Mouse (Mus musculus): ENCODE measurements at regions not wholly inside any gene's neighbourhood (a gene's known extent, or its start where the extent isn't known, plus 50 kb on each side); places are given as distances from the start of the nearest gene placed in this dataset.

DNA sequence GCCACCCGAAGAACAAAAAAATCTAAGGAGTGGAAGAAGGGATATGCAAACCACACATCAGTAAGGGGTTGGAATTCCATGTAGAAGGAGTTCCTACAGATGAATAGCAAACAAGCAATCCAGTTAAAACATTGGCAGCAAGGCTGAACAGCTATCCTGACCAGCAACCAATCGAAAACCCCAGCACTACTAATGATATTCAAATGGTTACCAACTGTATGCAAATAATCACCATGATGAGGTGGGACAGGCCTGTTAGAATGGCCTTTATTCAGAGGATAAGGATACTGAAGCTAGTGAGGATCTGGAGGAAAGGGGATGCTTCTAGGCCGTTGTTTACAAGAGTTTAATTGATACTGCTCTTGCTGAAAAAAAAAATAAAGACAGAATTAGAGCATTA is 166.0 kb upstream of the Grik3 start:
- no peak for ATAC-seq (ENCODE audit: low FRiP score)
- Histone ChIP-seq H3K9ac (no peak overlapping the region), H3K9me3 (no peaks in the 10 kb centered on the region), H3K36me3 (no peaks in the 10 kb centered on the region), H3K4me3 (no peak overlapping the region), H3K27me3 (peaks cover 10% of the 10 kb centered on the region; the same call in 1 of the 2 replicates), H3K4me2 (no peak overlapping the region), H3K4me1 (replicated peaks) (peaks cover under 1% of the 10 kb centered on the region), H3K27ac (no peak overlapping the region)
- WGBS, result 66% methylated on average over 3 of the region's 3 CpGs

DNA sequence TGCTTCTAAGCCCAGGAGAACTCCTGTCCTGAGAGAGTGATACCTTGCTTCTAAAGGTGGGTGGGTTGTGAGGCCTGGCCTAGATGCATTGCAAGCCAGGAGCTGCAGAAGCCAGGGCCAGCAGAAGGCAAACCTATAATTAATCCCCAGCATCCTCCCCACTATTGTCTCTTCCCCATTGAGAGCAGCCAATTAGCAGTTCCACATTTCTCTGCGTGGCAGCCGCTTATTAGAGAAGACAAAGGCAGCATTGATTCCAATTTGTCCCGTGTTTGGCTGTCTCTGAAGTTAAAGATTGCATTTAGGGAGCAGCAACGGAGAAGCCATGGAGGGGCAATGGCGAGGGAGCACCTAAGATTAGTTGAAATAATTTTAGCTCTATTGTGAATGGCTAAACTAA is 171.2 kb upstream of the Grik3 start:
- H3K4me1 ChIP-seq (replicated peaks), result peaks cover 36% of the 10 kb centered on the region
- H3K4me2 ChIP-seq, result no peak overlapping the region
- H3K36me3 ChIP-seq, result no peaks in the 10 kb centered on the region
- H3K27me3 ChIP-seq, result peaks cover 6% of the 10 kb centered on the region; the same call in 1 of the 2 replicates
- ATAC-seq (ENCODE audit: low FRiP score), result no peak
- H3K27ac ChIP-seq, result peak overlapping the region; percentile 64
- H3K4me3 ChIP-seq, result no peak overlapping the region
- H3K9me3 ChIP-seq, result no peaks in the 10 kb centered on the region
- WGBS, result 30% methylated on average over 5 of the region's 5 CpGs
- H3K9ac ChIP-seq, result no peak overlapping the region

DNA sequence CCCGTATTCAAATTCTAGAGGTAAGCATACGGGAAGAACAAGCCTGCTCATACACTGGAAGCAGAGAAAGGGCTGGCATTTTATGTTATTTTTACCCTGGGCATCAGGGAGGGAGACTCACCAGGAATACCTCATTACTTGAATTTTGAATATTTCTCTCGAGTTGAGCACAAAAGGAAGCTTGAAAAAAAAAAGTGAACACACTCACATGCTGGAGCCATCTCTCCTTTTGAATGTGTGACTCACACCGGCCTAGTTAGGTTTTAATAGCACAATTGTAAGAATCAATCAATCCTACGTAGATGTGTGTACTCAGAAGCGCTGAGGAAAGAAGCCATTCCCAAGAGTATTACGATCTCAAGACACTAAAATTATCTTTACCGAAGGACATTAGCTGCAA is 172.2 kb upstream of the Grik3 start:
- H3K4me3 ChIP-seq, result no peak overlapping the region
- H3K9ac ChIP-seq, result no peak overlapping the region
- H3K4me2 ChIP-seq, result no peak overlapping the region
- WGBS, result 48% methylated on average over 8 of the region's 8 CpGs
- no peak for ATAC-seq (ENCODE audit: low FRiP score)
- H3K4me1 ChIP-seq (replicated peaks), result peaks cover 42% of the 10 kb centered on the region
- peaks cover 6% of the 10 kb centered on the region; the same call in 1 of the 2 replicates for H3K27me3 ChIP-seq
- no peaks in the 10 kb centered on the region for H3K36me3 ChIP-seq
- no peak overlapping the region for H3K27ac ChIP-seq
- H3K9me3 ChIP-seq, result no peaks in the 10 kb centered on the region

DNA sequence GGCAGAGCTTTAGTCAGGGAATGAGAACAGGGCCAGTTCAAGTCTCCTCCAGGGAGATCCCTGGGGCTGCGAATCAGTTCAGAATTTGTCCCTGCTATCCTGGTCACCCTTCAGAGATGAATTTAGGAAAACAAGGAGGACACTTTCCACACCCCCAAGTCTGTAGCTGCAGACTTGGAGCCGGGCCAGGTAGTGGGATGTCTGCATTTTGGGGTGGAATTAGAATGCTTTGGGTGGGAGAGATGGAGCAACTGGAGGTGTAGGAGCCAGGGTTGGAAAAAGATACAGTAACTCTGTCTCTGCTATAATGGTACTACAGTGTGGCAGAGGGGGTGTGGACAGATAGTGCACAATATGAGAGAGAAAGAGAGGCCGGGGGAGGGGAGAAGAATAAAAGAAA is 173.6 kb upstream of the Grik3 start:
- Histone ChIP-seq H3K27me3 (peaks cover 6% of the 10 kb centered on the region; the same call in 1 of the 2 replicates), H3K9ac (no peak overlapping the region), H3K9me3 (no peaks in the 10 kb centered on the region), H3K4me3 (no peak overlapping the region), H3K36me3 (no peaks in the 10 kb centered on the region), H3K4me2 (no peak overlapping the region), H3K27ac (no peak overlapping the region), H3K4me1 (replicated peaks) (peaks cover 47% of the 10 kb centered on the region)
- no peak for ATAC-seq (ENCODE audit: low FRiP score)
- 80% methylated on average over 3 of the region's 3 CpGs for WGBS

DNA sequence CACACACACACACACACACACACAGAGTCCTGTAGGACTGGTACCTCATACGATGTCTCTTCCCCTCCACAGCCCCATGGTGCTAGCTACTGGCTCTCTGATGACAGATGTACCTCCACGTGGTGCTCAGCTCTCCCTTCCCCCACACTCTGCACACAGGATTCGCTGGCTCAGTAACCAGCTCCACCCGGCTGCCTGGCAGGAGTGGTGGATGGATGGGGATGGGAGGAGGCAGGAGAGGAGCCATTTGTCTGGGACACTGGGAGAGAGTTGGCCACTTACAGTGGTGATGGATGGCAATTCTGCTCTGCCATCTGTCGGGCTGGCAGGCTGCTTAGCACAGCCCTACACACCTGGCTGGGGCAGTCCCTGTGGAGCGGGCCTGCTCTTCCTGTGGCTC is 174.7 kb upstream of the Grik3 start:
- Histone ChIP-seq H3K27me3 (peaks cover 9% of the 10 kb centered on the region; the same call in 1 of the 2 replicates), H3K9me3 (no peaks in the 10 kb centered on the region), H3K9ac (no peak overlapping the region), H3K4me2 (no peak overlapping the region), H3K27ac (peak overlapping the region; percentile 44; the same call in 1 of the 2 replicates), H3K4me1 (replicated peaks) (peaks cover 47% of the 10 kb centered on the region), H3K36me3 (no peaks in the 10 kb centered on the region), H3K4me3 (no peak overlapping the region)
- ATAC-seq (ENCODE audit: low FRiP score), result peak; percentile 82
- 13% methylated on average over 6 of the region's 6 CpGs for WGBS

DNA sequence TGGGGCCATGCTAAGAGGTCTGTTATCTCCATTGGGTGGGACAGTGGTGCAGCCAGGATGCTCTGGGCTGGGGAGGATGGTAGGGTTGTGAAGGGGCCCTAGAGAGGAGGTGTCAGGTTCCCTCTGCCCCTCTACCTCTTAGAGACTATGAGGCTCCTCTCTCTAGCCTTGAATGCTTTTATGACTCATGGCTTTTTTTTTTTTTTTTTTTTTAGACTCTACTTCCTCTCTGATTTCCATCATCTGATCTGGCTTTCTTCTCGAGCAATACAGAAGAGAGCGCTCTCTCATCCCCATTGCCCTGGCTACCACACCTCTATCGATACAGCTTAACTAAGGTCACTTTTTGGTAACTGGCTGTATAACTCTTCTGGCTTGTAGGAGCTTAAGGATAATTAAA is 176.6 kb upstream of the Grik3 start:
- ATAC-seq (ENCODE audit: low FRiP score), result no peak
- 80% methylated on average over 3 of the region's 3 CpGs for WGBS
- peaks cover 6% of the 10 kb centered on the region; the same call in 1 of the 2 replicates for H3K27me3 ChIP-seq

DNA sequence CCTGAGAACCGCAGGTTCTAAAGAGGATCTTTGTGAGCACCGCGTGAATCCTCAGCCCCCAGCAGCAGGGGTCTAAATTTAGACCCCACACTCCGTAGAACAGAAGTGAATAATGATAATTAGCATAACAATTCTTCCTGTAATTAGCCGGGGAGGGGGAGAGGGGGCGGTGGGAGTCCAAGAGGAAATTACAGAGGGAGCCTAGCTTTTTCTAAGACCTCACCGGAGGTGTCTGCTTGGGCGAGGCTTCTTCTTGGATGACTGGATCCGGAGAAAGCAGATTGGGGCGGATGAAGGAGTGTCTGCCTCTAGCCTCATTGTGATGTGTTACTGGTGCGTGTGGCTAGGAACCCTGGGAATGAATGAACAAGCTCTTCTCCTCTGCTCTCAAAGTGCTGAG is 177.2 kb upstream of the Grik3 start:
- ATAC-seq (ENCODE audit: low FRiP score), result no peak
- 2% methylated on average over 11 of the region's 11 CpGs for WGBS
- no peaks in the 10 kb centered on the region for H3K36me3 ChIP-seq
- no peak overlapping the region for H3K9ac ChIP-seq
- H3K9me3 ChIP-seq, result no peaks in the 10 kb centered on the region
- peaks cover 35% of the 10 kb centered on the region for H3K4me1 ChIP-seq (replicated peaks)
- H3K27ac ChIP-seq, result no peak overlapping the region
- H3K4me3 ChIP-seq, result no peak overlapping the region
- H3K4me2 ChIP-seq, result no peak overlapping the region
- 0 out of 2 replicates have a peak, but pooled peaks cover 3% of the 10 kb centered on the region for H3K27me3 ChIP-seq

More for the DNA sequence above, 176.6 kb upstream of the Grik3 start:
- Histone ChIP-seq H3K4me1 (replicated peaks) (peaks cover 41% of the 10 kb centered on the region), H3K4me3 (no peak overlapping the region), H3K9me3 (no peaks in the 10 kb centered on the region), H3K4me2 (no peak overlapping the region), H3K9ac (no peak overlapping the region), H3K27ac (no peak overlapping the region), H3K36me3 (no peaks in the 10 kb centered on the region)

DNA sequence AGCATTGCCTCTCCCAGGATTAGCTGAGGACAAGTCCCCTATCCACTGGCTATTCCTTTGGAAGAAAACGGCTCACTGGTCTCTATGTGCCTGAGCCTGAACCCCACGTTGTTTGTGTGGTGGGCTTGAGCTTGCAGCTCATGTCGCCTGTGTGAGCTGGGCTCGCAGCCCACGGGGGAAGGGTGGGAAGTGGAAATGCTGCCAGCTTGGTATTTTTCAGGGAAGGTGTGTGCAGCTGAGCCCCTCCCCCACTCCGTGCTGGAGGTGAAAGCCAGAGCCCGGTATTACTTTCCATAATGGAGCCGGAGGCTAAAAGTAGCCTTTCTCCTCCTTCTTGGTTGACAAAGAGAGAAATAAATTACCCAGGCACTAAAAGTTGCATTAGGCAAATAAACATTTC is 180.5 kb upstream of the Zc3h12a start:
- H3K36me3 ChIP-seq, result no peaks in the 10 kb centered on the region
- H3K27ac ChIP-seq, result no peak overlapping the region
- H3K4me1 ChIP-seq (replicated peaks), result peaks cover 18% of the 10 kb centered on the region
- 53% methylated on average over 8 of the region's 8 CpGs for WGBS
- H3K4me2 ChIP-seq, result no peak overlapping the region
- H3K9me3 ChIP-seq, result no peaks in the 10 kb centered on the region
- no peak overlapping the region for H3K9ac ChIP-seq
- peaks cover 6% of the 10 kb centered on the region; the same call in 1 of the 2 replicates for H3K27me3 ChIP-seq
- no peak overlapping the region for H3K4me3 ChIP-seq
- no peak for ATAC-seq (ENCODE audit: low FRiP score)

DNA sequence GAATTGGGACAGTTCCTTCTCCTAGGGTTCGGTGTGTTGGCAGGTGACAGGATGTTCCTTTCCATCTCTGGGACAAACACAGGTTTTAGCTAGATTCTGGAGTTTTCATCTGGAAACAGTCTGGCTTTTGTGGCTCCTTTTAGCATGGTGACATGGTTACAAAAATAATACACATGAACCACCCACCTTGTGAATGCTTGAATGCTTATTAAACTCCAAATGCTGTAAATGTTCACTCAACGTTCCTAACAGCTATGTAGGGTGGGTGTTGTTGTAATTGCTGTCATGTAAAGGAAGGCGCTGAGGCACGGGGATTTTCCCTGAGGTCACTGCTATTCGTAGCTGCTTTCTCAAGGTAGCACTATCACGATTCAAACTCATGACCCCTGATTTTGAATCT is 178.1 kb upstream of the Zc3h12a start:
- WGBS, result 80% methylated on average over 6 of the region's 6 CpGs
- Histone ChIP-seq H3K36me3 (no peaks in the 10 kb centered on the region), H3K9ac (no peak overlapping the region), H3K4me3 (no peak overlapping the region), H3K27me3 (peaks cover 11% of the 10 kb centered on the region; the same call in 1 of the 2 replicates), H3K4me2 (no peak overlapping the region), H3K9me3 (no peaks in the 10 kb centered on the region), H3K4me1 (replicated peaks) (peaks cover 25% of the 10 kb centered on the region), H3K27ac (no peak overlapping the region)
- ATAC-seq (ENCODE audit: low FRiP score), result no peak

DNA sequence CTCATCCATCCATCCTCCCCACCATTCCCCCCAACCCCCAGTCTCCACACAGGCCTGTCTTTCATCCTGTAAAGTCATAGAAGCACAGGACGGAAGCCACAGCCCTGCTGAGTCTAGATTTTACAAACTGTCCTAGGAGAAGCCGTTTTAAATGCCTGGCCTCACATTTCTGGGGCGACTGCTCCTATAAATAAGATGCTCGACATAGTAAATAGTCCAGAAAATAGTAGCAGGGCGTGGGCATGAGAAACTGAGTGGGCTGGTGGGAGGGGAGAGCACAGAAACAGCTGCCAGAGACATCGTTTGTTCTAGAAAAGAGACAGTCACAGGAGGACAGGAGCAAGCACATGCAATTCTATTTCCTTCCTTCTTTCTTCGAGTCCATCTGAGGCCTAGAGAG is 175.0 kb upstream of the Zc3h12a start:
- Histone ChIP-seq H3K4me3 (no peak overlapping the region), H3K9me3 (no peaks in the 10 kb centered on the region), H3K4me1 (replicated peaks) (peaks cover 24% of the 10 kb centered on the region), H3K36me3 (no peaks in the 10 kb centered on the region), H3K27me3 (peaks cover 18% of the 10 kb centered on the region), H3K27ac (no peak overlapping the region), H3K4me2 (no peak overlapping the region), H3K9ac (no peak overlapping the region)
- ATAC-seq (ENCODE audit: low FRiP score), result no peak
- WGBS, result 67% methylated on average over 7 of the region's 7 CpGs

DNA sequence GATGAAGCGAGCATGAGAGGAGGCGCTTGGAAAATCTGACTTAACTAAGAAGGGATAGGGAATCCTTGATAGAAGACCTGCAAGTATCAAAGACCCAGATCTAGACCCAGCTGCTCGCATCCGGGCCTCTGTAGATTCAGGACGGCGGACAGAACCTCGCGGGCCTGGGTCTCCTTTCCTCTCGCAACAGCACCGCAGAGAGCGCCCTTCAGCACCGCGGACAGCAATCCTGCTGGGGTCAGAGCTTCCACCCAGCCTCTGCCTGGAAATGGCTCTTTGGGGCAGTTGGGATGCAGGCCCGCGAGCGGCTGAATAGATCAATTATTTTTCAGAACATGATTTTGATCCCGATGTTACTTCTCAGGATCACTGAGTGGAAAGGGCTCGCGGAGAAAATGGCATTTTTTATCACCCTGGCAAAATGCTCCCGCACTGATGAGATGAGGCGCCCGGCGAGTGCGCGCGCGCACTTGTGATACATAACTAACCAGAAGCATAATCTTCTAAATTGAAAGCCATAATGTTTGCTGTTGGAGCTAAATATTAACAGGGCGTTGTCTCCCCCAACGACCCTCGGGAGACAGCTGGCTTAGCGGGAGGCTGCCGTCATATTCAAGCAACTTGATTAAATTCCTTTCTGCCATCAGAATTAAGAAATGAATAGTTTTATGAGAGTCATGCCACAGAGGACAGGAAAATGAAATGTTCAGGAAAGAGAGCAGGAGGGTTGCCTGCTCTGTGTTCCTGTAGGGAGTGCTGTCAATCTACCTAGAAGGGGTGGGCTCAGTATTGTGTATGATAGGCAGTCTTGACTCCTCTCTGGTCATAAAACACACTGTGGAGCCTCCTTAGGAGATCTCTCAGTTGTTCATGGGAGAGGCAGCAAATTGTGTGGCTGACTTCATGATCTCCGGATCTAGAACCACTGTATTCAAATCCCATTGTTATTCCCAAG is 173.1 kb upstream of the Zc3h12a start:
- H3K36me3 ChIP-seq, result no peaks in the 10 kb centered on the region
- WGBS, result 14% methylated on average over 33 of the region's 33 CpGs
- peak overlapping the region; percentile 40; the same call in 1 of the 2 replicates for H3K9ac ChIP-seq
- H3K27me3 ChIP-seq, result peaks cover 23% of the 10 kb centered on the region
- ATAC-seq (ENCODE audit: low FRiP score), result no peak
- peaks cover 30% of the 10 kb centered on the region for H3K4me1 ChIP-seq (replicated peaks)
- peak overlapping the region; percentile 66 for H3K27ac ChIP-seq
- no peaks in the 10 kb centered on the region for H3K9me3 ChIP-seq
- H3K4me3 ChIP-seq, result peak overlapping the region; percentile 8
- H3K4me2 ChIP-seq, result peak overlapping the region; percentile 36

DNA sequence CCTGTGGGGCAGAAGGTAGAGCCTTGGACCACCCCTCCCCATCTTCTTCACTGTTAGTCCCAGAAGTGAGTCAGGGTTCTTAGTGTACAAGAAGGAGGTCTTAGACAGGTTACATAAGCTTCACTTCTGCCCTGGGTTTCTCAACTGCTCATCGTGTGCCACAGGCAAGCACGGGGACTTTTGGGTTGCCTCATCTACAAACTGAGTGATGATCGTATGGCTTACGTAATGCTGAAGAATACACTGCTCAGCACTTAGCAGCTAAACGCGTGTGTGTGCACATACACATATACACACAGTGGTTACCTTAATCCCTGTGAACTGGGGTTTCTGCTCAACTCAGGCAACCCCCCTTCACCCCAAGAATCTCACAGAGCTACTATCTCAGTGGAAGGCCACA is 163.1 kb upstream of the Zc3h12a start:
- Histone ChIP-seq H3K4me1 (replicated peaks) (peaks cover 20% of the 10 kb centered on the region), H3K4me3 (no peak overlapping the region), H3K27ac (no peak overlapping the region), H3K4me2 (no peak overlapping the region), H3K36me3 (no peaks in the 10 kb centered on the region), H3K27me3 (peaks cover 7% of the 10 kb centered on the region; the same call in 1 of the 2 replicates), H3K9me3 (no peaks in the 10 kb centered on the region), H3K9ac (no peak overlapping the region)
- WGBS, result 85% methylated on average over 6 of the region's 6 CpGs
- no peak for ATAC-seq (ENCODE audit: low FRiP score)
